Mouse (Mus musculus): ENCODE results near the gene Cnnm2. TPM values are rescaled to one million over a fixed set of nuclear protein-coding genes. Genes with fewer than 3 reads are reported as not detected.

The Cnnm2 gene
- polyA plus RNA-seq, 1 experiment from 2014 or later, result 1.8 TPM

DNA sequence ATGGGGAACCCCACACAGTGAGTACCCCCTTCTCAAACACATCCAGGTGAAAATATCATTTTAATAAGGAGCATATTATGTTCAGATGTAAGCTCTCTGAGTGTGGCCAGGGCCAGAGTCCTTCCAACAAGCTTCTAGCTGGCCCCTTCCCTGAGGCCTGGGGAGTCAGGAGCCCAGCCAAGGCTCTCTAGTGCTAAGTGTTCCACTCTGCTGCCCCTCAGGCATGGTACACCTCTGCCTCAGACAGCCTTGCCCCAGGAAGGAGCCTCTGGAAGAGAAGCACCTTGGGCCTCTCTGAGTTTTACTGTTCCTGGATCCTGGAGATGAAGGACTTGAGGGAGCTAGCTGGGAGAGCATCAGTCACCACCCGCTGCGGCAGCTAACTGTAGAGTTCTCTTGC is 118.5 kb downstream of the Cnnm2 start:
- DNase-seq (ENCODE audit: low spot score), result no peak

DNA sequence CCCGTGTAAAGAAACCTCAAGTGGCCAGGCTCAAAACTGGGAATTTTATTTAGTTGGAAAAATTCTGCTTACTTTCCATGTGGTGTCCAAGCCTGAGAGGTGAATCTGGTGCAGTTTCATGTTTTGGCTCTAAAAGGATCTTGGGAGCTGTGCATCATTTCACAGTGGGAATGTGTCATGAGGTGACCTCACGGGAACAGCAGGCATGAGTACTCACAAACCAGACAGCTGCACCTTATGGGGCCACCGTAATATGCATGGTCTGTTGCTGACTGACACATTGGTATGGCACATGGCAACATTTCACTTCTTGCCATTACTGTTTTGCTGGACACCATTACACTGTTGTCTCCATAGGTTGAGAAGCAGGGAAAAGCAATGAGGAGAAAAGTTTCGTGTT is 124.0 kb downstream of the Cnnm2 start:
- DNase-seq (ENCODE audit: low spot score), result no peak

DNA sequence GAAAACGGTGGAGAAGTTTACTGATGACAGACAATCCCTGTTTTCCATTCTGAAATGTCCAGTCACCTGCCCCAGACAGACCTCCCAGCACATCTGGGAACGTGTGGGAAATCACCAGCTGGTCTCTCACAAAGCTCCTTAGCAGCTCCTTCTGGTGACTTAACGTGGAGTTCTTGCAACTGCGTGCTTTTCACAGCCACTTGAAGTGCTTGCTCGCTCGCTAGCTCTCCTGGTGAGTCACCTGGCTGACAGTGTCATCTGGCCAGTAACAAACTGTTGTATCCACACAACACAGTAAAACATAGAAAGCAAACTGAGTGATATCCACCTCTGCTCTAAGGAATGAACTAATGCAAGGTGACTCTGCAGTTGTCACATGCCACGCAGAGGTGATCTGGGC is 125.4 kb downstream of the Cnnm2 start:
- DNase-seq (ENCODE audit: low spot score), result no peak

DNA sequence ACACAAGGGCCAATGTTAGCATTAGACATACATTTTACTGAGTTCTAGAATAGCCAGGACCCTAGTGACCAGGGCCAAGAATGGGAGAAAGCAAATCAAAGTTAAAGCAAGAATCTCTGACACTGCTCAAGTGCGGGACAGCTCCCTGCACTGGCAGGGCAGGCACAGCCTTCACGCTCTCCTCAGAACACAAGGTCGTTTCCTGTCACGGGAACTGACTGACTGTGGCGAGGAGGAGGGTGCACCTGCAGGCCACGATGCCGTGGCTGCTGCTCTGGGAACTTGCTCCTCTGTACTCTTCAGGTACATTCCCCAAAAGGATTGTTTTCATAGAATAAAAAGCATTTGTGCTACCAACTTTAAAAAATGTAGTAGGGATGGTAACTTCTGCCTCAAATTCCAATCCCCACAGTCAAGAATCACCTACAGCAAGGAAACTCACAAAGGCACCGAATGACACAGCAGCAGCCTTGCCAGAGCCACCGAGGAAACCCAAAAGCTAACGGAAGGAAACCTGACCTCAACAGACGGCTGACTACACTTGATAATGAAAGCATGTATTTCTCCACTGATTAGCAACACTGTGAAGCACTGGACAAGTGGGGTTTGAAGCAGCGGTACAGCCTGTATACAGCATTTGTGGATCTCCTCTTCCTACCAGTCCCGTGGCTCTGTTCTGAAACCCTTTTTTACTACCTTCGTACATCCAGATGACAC is 126.6 kb downstream of the Cnnm2 start:
- peak; percentile 83 for DNase-seq (ENCODE audit: low spot score)

DNA sequence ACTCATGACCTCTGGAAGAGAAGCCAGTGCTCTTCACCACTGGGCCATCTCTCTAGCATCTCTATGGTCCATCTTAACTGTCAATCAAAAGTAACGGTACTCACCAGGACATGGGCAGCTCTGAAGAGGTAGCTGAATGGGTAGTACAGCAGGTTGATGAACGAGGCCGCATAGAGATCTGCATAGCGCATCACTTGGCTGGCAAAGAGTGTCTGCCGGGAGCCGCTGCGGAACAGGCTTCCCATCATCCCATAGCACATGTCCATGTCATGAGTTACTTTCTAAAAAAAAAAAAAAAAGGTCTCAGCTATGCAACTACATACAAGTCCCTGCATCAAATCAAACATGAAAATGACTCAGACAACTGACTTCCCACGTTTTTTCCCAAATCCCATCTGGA is 128.3 kb downstream of the Cnnm2 start:
- DNase-seq (ENCODE audit: low spot score), result no peak

DNA sequence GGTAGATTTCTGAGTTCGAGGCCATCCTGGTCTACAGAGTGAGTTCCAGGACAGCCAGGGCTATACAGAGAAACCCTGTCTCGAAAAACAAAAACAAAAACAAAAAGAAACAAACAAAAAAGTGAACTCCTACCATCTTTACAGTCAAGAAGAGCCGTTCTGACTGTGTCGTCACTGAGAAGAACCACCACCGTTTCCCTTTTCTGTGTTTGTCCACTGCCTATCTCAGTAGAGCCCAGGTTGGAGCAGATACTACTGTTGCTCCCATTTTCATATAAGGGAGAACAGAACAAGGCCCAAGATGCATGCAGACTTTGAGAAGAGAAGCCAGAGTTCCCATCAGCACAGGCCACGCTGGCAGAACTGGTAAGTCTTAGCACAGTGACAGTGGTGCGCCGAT is 129.3 kb downstream of the Cnnm2 start:
- DNase-seq (ENCODE audit: low spot score), result no peak

DNA sequence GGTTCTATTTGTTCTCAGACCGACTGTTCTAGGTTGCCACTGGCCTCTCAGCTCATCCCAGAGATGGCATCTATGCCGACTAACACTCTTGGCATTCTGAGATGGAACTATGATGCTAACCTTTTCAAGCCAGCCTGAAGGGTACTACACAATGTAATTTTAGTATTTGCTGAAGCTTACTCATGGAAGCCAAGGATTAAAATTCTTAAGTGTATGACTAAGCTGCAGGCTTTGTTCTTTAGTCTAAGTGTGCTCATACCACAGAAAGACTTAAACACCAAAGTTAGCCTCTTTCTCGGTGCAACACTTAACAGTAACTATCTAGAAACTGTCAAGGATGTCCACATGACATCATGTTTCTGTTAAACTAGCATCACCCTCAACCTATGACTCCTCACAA is 131.5 kb downstream of the Cnnm2 start:
- no peak for DNase-seq (ENCODE audit: low spot score)

DNA sequence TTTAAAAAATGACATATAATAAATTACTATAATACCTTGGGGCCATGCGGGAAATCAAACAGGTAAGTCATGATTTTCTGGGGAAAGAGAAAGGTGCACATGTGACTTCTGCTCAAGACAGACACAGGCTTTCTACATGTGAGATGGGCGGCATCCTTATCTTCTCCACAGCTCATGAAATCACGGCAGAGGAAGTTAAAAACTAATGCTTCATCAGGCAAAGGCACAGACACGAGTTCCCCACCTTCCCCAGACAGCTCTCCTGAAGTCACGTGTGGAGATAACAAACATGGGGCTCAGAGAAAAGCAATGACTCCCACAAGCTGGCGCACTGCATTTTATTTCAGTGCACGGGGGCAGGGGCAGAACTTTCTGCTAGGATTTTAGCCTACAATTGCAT is 132.1 kb downstream of the Cnnm2 start:
- DNase-seq (ENCODE audit: low spot score), result no peak

DNA sequence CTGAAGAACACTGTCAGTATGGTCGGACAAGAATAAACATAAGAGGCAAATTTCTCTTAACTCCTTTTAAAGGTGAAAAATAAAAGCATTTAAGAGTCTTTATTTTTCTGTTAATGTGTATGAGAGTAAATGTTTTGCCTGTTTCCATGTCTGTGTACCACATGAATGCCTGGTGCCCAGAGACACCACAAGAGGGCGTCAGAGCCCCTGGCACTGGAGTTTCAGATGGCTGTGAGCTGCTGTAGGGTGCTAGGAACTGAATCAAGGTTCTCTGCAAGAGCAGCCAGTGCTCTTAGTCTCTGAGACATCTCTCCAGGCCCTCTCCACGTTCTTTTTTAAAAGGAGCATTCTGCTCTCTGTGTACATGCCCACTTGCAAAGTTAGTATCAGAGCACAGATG is 135.7 kb downstream of the Cnnm2 start:
- DNase-seq (ENCODE audit: low spot score), result no peak

DNA sequence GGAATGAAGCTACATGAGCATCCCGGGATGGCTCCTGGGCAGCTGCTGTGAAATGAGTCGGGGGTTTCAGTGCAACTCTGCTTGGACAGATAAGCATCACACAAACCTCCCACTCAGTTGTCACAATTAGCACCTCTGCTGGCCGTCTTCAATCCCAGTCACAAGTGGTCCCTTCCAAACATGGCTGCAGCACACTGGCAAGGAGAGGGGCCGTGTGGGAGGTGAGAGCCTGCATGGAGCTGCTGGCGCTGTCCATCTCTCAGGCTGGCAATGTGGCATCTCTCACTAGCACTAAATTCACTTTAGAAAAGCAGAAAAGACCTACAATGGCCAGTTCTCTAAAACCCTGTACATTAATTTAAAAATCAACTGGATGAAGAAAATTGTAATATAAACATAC is 136.8 kb downstream of the Cnnm2 start:
- DNase-seq (ENCODE audit: low spot score), result no peak

DNA sequence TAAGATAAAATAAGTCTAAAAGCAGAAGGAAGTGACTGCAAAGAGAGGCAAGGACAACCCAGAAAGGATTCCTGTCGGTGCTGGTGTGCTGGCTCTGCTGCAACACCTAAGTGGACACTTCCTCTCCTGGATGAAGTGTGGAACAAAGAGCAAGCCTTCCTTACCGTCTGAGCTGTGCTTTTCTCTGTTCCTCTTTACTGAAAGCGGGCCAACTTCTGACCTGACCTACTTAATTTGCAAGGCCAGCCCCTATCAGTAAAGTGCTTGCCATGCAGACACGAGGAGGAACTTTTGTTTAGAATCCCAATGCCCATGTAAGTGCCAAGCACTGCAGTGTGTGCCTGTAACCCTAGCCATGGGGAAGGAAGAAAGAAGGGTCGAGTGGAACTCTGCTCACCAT is 137.9 kb downstream of the Cnnm2 start:
- DNase-seq (ENCODE audit: low spot score), result no peak

DNA sequence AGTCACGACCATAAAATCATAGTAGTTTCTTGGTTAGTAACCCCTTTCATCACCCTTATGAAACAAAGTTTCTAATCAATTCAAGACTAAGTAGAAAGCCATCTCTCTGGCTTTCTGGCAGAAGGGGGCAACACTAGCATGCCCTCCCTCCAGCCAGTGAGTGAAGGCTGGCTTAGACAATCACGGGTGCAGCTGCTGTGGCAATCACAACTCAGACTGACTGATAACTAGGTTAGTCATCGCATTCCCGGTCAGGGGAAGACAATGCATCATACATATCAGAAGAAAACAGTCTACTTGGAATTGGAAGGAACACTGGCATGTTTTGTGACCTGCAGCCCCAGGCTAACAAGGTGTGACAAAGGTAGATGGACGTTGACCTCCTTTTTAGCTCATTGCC is 138.5 kb downstream of the Cnnm2 start:
- DNase-seq (ENCODE audit: low spot score), result no peak

DNA sequence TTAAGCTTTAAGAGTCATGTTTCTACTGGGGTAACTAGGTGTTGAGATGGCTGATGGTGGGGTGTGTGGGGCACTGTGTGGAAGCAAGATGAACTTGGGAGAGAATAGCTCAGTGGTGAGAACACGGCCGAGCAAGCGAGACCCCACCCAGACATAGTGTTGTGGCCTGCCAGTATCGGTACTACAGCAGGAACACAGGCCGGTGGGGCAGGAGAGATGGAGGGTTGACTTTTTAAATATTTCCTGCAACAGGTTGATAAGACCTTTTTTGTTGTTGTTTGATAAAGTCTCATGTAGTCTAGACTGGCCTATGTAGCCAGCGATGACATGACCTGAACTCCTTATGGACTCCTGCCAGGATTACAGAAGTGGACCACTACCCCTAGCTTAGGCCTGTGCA is 139.4 kb downstream of the Cnnm2 start:
- DNase-seq (ENCODE audit: low spot score), result no peak

DNA sequence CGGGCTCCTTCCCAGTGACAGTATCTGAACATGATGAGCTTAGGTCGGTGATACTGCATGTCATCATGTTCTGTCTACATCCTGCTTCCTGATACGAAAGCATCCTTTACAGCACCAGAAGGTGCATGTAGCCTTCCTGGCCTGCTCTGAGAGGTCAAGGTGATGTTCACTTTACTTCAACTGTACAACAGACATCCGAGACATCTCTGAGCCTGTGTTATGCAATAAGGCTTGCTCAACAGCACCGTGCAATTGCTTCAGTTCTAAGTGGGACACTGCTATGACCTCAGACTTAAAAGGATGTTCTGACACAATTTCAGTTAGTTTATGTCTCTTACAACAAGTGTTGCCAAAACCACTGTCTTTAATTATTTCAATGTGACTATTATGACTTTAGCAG is 139.9 kb downstream of the Cnnm2 start:
- DNase-seq (ENCODE audit: low spot score), result no peak

DNA sequence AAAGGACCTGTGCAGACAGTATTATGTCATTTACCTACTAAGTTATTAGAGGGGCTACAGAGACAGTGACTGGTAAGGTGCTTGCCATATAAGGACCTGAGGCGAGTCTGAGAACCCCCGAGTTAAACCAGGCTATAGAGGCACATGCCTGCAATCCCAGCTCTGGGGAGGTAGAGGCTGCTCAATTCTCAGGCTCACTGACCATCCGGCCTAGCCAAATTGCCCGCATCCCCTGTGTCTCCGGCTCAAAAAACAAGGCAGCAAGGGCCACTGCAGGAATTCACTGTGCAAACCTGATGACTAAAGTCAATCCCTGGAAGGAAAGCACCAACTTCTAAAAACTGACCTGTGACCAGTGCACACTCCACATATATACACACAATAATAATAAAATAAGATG is 142.0 kb downstream of the Cnnm2 start:
- DNase-seq (ENCODE audit: low spot score), result no peak

DNA sequence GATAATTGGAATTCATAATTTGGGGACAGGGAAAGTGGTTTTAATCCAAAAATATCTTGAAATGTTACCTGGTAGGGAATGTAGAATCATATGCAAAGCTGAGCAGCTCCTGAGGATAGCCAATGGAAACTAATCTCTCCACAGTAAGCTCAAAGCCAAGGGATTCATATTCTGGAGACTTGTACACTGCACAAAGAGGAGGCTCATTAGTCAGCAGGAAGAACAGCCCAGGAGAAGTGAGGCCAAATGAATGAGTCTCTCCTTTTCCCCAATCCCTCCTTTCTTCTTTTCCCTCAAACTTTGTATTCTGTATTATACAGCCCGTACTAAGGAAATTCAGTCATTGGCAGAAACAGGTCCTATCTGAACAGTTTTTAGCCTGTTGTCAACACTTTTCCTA is 143.5 kb downstream of the Cnnm2 start:
- DNase-seq (ENCODE audit: low spot score), result no peak

DNA sequence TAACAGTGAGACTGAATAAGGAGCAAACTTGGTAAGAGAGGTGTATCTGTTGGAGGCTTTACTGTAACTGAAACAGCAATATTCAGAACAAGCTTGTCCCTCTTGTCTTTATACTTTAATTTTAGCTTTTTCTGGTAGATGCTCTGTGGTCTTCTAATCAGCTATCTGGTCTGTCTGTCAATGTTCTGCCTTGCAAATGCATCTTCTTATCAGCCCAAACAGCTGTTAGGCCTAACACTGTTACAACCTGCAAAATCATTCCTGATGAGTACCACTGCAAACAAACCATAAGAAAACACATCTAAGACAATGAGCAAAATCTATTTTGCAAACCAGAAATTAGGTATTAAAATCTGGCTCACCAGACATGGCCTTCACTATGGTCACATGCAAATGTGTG is 144.0 kb downstream of the Cnnm2 start:
- DNase-seq (ENCODE audit: low spot score), result no peak

DNA sequence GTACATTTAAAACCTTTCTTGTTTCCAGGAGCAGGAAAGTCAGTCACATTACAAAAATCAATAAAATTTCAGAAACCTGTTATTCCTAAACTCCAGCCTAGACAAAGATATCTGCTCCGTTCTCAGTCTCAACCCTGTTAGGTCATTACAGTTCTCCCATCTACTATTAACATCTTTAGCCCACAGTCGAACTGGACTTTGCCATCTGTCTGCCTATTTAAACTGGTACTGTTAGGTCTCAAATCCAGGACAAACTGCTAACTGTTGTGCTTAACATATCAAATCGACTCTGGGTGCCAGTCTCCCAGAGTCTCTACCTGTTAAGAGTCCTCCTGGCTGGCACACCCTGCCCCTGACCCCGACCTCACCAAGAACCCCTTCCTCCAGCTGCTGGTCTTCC is 144.6 kb downstream of the Cnnm2 start:
- no peak for DNase-seq (ENCODE audit: low spot score)

DNA sequence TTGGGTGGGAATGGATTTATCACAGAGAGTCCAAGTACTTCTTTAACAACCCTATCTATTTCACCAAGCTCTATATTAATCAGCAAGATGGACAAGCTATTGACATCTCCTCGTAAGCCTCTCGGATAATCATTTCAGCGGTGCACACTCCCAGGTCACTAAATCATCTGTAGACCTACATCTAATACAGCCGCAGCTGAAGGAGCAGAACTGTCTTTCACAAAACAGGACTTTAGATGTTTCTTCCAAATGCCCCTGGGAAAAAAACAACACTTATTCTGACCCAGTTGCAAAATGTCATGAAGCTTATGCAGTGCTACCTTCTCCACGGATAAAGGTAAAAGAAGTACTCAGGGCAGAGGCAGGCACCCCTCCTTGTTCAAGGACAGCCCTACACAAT is 146.8 kb downstream of the Cnnm2 start:
- no peak for DNase-seq (ENCODE audit: low spot score)

DNA sequence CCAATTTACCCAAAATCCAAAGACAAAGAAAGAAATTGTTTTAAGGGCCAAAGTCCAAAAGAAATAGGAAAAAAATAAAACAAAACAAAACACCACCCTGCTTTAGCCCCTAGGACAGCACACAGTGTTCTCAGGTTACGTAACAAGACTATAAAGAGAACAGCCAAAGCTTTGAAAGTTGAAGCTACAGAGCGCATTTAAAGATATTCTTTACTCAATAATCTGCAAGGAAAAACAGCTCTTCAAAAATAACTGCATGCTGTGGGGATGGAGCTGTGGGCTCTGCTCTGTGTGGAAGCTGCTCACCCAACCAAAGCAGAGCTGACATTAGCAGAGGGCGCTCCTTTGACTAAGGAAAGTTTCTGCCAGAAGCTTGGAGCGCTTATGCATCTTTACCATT is 147.6 kb downstream of the Cnnm2 start:
- no peak for DNase-seq (ENCODE audit: low spot score)

DNA sequence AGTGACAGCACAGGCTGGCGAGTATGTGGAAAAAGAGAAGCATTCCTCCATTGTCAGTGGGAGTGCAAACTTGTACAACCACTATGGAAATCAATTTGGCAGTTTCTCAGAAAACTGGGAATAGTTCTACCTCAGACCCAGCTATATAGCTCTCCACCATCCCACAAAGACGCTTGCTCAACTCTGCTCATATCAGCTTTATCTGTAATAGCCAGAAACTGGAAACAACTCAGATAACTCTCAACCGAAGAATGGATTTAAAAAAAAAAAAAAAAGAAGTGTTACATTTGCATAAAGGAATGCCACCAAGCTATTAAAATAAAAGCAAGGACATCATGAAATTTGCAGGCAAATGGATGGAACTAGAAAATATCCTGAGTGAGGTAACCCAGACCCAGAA is 150.1 kb downstream of the Cnnm2 start:
- no peak for DNase-seq (ENCODE audit: low spot score)

DNA sequence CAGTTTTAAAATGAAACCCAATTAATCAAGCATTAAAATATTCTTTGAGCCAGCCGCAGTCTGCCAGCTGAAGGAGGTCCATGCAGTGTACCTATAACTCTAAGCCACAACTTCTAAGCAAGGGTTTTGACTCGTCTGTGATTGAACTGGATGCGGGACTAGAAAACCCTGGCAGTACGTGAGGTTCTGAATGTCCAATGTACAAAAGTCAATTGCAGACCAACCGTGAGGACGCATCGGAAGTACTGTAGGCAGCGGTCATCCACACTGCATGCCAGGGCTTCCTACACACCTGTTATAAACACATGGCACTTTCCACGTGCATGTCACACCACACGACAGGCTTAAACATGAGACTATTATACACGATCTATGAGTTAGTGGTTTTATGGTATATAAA is 152.2 kb downstream of the Cnnm2 start:
- no peak for DNase-seq (ENCODE audit: low spot score)

DNA sequence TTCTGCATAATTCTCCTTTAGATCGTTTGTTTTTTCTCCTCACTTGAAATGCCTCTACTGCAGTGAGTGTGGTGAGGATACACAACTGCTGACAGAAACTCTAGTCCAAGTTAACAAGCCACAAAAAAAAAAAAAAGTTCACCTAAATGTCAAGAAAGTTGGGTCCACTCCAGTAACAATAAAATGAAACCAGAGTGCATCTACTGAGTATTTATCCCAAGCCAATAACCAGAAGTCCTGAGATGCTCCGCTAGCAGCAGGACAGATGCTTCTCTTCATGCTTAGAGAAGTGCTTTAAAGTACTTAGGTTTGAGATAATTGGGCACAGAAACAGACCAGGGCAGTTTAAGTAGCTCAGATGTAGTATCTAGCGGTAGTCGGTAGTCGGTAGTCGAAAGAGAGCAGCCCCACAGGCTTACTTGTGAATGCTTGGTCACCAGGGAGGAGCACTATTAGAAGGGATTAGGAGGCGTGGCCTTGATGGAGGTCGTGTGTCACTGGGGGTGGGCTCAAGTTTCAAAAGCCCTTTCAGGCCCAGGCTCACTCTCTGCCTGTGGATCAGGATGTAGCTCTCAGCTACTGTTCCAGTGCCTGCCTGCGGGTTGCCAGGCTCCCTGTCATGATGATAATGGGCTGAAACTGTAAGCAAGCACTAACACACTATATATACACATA is 154.1 kb downstream of the Cnnm2 start:
- DNase-seq (ENCODE audit: low spot score), result no peak

DNA sequence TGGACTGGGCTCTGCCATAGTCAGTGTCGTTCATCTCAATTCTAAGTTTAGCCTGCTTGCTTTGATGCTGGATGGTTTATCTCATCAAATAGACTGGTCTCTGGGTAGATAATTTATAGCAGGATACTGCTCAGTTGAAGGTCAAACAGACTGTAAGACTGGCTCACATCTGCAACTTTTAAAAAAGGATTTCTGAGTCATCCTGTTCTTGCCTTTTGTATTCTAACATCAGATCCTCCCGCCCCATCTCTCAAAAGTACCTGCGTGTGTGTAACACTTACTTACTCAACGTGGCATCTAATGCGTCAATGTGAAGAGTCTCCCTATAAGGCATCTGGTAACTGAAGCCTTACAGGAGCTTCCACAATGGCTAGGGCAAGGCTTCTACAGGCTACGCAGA is 159.2 kb downstream of the Cnnm2 start:
- no peak for DNase-seq (ENCODE audit: low spot score)

All from thymus, postnatal 0 days (tissue).